Mouse (Mus musculus): ENCODE results near the gene Gm10591.
"Not testable (repeated sequence)": the region's sequence is repeated elsewhere in the genome, so short reads cannot be mapped to it uniquely, and the experiment has no call there.

Gene Gm10591

DNA sequence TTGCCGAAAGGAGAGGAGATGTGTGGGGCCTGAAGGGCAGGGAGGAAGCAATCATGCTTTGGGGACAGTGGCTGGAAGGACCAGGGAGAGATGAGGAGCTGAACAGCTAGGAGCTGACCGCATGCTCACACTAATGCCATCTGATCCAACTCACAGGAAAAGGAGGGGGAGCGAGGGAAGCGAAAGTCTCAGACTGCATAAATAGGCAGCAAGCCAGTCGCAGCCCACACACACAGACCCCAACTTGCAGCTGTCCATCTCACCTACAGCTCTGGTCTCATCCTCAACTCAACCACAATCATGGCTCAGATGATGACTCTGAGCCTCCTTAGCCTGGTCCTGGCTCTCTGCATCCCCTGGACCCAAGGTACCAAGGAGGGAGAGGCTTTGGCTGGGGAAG is at the start of gene Gm10591:
Gene Gm10591 (plus strand): TSS at position 301 of the 400 bp plus-strand sequence.
- not testable (repeated sequence) for DNase-seq

DNA sequence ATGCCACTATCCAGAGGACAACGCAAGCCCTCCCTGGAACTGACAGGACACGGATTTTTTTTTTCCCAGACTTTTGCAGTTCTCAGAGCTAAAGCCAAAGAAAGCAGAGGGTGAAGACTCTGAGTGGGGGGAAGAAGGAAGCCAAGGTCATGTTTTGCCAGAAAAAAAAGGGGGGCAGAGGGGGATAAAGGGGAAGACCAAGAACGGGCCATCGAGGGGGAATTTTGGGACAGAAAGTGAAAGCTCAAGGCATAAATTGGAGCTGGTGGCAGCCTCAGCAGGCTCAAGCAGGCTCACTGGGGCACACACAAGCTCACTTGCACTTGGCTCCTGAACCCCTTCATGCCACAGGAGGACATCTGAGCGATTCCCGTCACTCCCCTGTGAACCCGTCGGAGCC is 17.4 kb downstream of the Gm10591 start, which contains the start of gene Gm2564:
Gene Gm2564 (plus strand): TSS at position 301 of the 400 bp plus-strand sequence.
- DNase-seq = not testable (repeated sequence)

DNA sequence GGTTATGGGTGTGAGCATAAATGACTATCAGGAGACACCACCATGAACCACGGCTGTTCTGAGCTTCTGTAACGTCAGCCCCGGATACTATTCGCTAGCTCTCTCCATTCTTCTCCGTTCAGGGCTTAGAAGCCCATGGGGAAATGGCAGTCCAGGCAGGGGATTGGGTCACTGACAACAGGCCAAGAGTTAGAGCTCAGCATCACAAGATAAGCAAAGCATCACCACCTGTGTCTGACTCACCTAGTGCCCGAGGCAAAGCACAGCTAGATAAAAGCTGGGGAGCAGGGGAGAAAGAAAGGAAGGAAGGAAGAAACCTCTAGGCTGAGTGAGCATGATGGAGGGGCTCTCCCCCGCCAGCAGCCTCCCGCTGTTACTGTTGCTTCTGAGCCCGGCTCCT is 43.0 kb downstream of the Gm10591 start, which contains the start of gene Ccl27b:
Gene Ccl27b (plus strand): TSS at position 301 of the 400 bp plus-strand sequence.
- not testable (repeated sequence) for DNase-seq

DNA sequence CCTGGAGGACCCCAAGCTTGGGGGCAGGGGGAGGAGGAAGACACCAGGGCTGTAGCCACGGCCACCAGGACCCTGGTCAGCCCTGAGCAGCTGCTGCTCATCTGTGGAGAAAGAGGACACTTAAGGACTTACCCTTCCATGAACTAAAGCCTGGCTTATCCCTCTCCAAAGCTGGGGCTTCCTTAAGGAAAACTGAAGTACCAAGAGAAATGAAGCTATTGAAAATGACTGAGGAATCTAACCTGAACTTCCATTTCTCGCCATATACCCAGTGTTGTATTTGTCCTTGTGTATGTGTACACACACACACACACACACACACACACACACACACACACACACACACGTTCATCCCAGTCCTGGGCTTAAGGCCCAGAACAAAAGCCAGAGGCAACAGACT is 49.8 kb downstream of the Gm10591 start, which contains the start of gene Il11ra2:
Gene Il11ra2 (minus strand): TSS at position 101 of the 400 bp plus-strand sequence.
- DNase-seq = not testable (repeated sequence)
